Mouse (Mus musculus): ENCODE measurements around the gene Mia.

DNA sequence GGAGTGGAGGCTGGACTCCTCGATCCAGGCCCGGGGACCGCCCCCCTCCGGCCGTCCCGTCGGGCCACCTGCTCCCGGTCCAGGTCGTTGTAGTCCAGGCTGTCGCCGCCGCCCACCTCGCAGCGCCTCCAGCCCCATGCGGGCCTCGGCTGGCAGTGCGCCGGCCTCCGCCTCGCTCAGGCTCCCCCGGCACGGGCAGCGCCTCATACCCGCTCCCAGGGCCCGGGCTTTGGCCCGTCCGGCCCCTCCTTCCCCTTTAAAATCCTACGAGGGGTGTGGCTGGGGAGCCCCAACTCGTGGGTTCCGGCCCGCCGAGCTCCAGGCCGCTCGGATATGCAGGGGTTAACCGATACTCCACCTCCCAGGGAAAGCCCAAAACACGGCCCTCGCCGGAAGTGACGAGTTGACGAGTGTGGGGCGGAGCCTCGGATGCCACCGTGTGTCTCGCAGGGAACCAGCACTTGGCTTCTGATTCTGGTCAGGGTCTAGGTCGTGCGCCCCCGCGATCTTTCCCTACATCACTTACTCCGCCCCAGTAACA is 47.4 kb upstream of the Mia start, which contains the start of gene Itpkc:
- TF ChIP-seq FLI1 (IDR thresholded peaks at IDR 0.05; ENCODE audit: low read length): no peak
- TF ChIP-seq GATA1 (IDR thresholded peaks at IDR 0.05; ENCODE audit: borderline replicate concordance, low read length): no peak
